Mouse (Mus musculus): Measurements from ENCODE around the gene Gm3512. TPM values are rescaled to one million over a fixed set of nuclear protein-coding genes. Genes with fewer than 3 reads are reported as not detected.

Gene Gm3512
- not detected in 2 replicates for polyA plus RNA-seq (2012; rRNA removed)

GRCm38 (mm10) chr14:7174483-7174971 is at the start of gene Gm3512:
Gene Gm3512 (minus strand): TSS chr14:7174533.

DNA sequence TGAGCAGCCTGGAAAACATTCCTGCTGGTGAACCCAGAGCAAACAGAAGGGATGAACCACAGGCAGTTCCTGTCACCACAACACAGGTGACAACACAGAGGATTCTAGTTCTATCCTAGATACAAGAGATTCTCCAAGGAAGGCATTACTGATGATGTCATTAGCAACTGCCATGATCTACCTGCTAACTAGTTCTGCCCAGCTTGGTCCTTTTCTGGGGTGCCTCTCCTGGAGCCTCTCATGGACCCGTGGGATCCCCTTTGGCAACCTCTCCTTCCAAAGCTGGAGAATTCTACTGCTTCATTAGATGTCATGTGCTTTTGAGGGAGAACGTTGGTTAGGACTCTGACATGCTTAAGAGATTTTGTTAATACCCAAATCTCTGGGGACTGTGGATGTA is 20.1 kb upstream of the Gm3512 start, which contains the start of gene Gm16434:
Gm16434 (minus strand) TSS at position 101 of the 400 bp plus-strand sequence.

DNA sequence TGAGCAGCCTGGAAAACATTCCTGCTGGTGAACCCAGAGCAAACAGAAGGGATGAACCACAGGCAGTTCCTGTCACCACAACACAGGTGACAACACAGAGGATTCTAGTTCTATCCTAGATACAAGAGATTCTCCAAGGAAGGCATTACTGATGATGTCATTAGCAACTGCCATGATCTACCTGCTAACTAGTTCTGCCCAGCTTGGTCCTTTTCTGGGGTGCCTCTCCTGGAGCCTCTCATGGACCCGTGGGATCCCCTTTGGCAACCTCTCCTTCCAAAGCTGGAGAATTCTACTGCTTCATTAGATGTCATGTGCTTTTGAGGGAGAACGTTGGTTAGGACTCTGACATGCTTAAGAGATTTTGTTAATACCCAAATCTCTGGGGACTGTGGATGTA is 49.0 kb downstream of the Gm3512 start, which contains the start of gene Gm6676:
Gm6676 (minus strand) TSS at position 101 of the 400 bp plus-strand sequence.

Other genes with a start within 250 kb of the Gm3512 start
- gene Gm6356, start 200.7 kb downstream of the Gm3512 start, polyA plus RNA-seq (2012; rRNA removed) = not detected in 2 replicates
- not detected in 2 replicates for gene Gm10406, start 147.1 kb downstream of the Gm3512 start, polyA plus RNA-seq (2012; rRNA removed)
- not detected in 2 replicates for gene Gm3685, start 129.6 kb downstream of the Gm3512 start, polyA plus RNA-seq (2012; rRNA removed)
- not detected in 2 replicates for gene Gm3696, start 73.9 kb downstream of the Gm3512 start, polyA plus RNA-seq (2012; rRNA removed)
- gene Gm6676, start 49.1 kb downstream of the Gm3512 start, polyA plus RNA-seq (2012; rRNA removed) = not detected in 2 replicates
- gene Gm16434, start 20.0 kb upstream of the Gm3512 start, polyA plus RNA-seq (2012; rRNA removed) = not detected in 2 replicates
- gene Gm3727, start 90.2 kb upstream of the Gm3512 start, polyA plus RNA-seq (2012; rRNA removed) = not detected in 2 replicates
- gene Gm3739, start 140.5 kb upstream of the Gm3512 start, polyA plus RNA-seq (2012; rRNA removed) = not detected in 2 replicates
- gene Gm5797, start 157.9 kb upstream of the Gm3512 start, polyA plus RNA-seq (2012; rRNA removed) = not detected in 2 replicates
- not detected in 2 replicates for gene Gm8374, start 190.6 kb upstream of the Gm3512 start, polyA plus RNA-seq (2012; rRNA removed)

All from stomach, adult 2 months (tissue).